Mouse (Mus musculus) Patski (cell line): ENCODE results near the gene Ang. TPM values are rescaled to one million over a fixed set of nuclear protein-coding genes. Genes with fewer than 3 reads are reported as not detected.
"Not testable (repeated sequence)": the region's sequence is repeated elsewhere in the genome, so short reads cannot be mapped to it uniquely, and the experiment has no call there.

Source experiments
- ATAC-seq: fragments of 100-300 bp; one replicate; pipeline ENCODE4 v1.8.0; 2021
- CTCF ChIA-PET: fragments of 350-600 bp; sonication (Branson Sonifier 250); formaldehyde crosslinking; loops from one replicate; lab custom pipeline; 2022; ENCODE audit warnings: inconsistent platforms; lab: Charles Lee
- POLR2A ChIA-PET: fragments of 350-600 bp; sonication (Branson Sonifier 250); formaldehyde crosslinking; loops from one replicate; lab custom pipeline; 2022; ENCODE audit warnings: antibody characterized with exemption, inconsistent platforms; lab: Charles Lee
- DNase-seq: peaks from one replicate; pipeline ENCODE4 v3.0.0-alpha.2; 2011; ENCODE audit warnings: low read depth, low spot score
- H3K27me3 ChIP-seq: fragments of 371-371 bp; one replicate; pipeline ENCODE4 v1.5.1; 2021
- CTCF ChIP-seq: fragments of 100-300 bp; IDR thresholded peaks from one replicate; pipeline ENCODE4 v1.5.1; 2021
- in situ Hi-C: fragments of 300-500 bp; cut with MboI; formaldehyde crosslinking; loops from 3 replicates; pipeline ENCODE4 v1.11.1; 2018; ENCODE audit warnings: low pct_unique_long_range_greater_than_20kb, mixed read lengths
- polyA plus RNA-seq: library from polyadenylated mRNA; unstranded; gene quantifications from one replicate; pipeline ENCODE4 v1.2.3, GENCODE M21; 2021

The Ang gene
- polyA plus RNA-seq, 1 experiment from 2014 or later: 1.3 TPM

GRCm38 (mm10) chr14:51088970-51089673 is 1.8 kb upstream of the Ang start:
- no peaks in the 10 kb centered on the region for H3K27me3 ChIP-seq
- ChIA-PET POLR2A (interaction anchor here (0.9 kb wide), 1 partner anchor 282 kb away, joined by 3 read pairs; the partner anchor contains the start of genes Ccnb1ip1 and Parp2), CTCF (interaction anchor here (1.0 to 1.9 kb wide), 3 partner anchors 10 to 282 kb away, joined by 3 to 17 read pairs (median 4); partner anchors contain the start of genes Ccnb1ip1 and Parp2)
- ATAC-seq (peak; percentile 85), DNase-seq (peak; percentile 95)
- no peak for TF ChIP-seq CTCF
- in situ Hi-C loops: no loop called here

DNA sequence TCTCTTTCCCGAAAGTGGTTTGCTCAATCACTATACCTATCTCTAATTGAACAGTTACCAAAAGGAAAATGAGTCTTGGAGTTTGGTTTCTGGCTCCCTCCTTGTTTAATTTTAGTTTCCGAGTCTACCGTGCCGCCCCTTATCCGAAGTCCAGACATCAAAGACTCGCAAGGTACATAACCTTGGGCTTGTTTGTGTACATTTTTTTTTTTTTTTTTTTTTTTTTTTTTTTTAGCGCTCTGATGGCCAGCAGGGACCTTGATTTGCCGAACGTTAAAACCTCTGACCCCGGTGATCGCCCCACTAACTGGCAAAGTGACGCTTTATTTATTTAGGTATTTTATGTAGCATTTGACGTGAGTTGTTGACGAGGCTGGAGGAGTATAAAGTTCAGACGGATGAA is 1.3 kb upstream of the Ang start:
- ATAC-seq (no peak), DNase-seq (no peak)
- in situ Hi-C loops: no loop called here
- no peak for TF ChIP-seq CTCF
- H3K27me3 ChIP-seq: no peaks in the 10 kb centered on the region
- CTCF ChIA-PET: interaction anchor here (1.0 to 1.9 kb wide), 3 partner anchors 10 to 282 kb away, joined by 3 to 17 read pairs (median 4); partner anchors contain the start of genes Ccnb1ip1 and Parp2
- POLR2A ChIA-PET: interaction anchor here (0.9 kb wide), 1 partner anchor 282 kb away, joined by 3 read pairs; the partner anchor contains the start of genes Ccnb1ip1 and Parp2

- ATAC-seq: peak; percentile 23
- in situ Hi-C loops: no loop called here
- ChIA-PET CTCF (no interaction called here), POLR2A (interaction anchor here (0.7 kb wide), 1 partner anchor 28 kb away, joined by 3 read pairs; no protein-coding TSS in a partner anchor)
- DNase-seq: peak; percentile 48
- no peak for TF ChIP-seq CTCF
- H3K27me3 ChIP-seq: no peaks in the 10 kb centered on the region
Measured at GRCm38 (mm10) chr14:51090077-51090781, 721 bp upstream of the Ang start.

- in situ Hi-C loops: no loop called here
- TF ChIP-seq CTCF: no peak
- ChIA-PET POLR2A (no interaction called here), CTCF (no interaction called here)
- ATAC-seq: no peak
- DNase-seq: no peak
- no peaks in the 10 kb centered on the region for H3K27me3 ChIP-seq
Measured at GRCm38 (mm10) chr14:51092073-51092620, 1.2 kb downstream of the Ang start.

DNA sequence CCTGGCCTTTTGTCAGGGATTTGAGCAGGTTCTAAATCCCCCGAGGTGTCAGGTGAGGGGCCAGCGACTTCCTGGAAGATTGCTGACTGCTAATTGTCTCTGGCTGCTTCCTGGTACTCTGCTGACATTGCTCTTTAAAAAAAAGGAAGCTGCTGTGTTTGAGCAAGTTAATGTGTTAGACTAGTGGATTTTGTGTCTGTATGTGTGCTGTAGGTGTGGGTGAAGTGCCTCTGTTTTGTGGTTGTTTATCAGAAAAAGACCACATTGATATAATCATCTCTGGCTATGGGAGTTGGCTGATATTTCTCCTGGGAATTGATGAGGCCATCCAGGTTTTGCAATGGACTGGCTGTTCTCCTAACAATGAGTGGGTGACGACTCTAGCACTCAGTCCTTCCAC is 2.5 kb downstream of the Ang start:
- ChIA-PET CTCF (interaction anchor here (1.0 kb wide), 1 partner anchor 27 kb away, joined by 3 read pairs; no protein-coding TSS in a partner anchor), POLR2A (no interaction called here)
- no peak for ATAC-seq

GRCm38 (mm10) chr14:51094096-51094875 is 3.3 kb downstream of the Ang start:
- ChIA-PET POLR2A (no interaction called here), CTCF (interaction anchor here (1.0 kb wide), 1 partner anchor 27 kb away, joined by 3 read pairs; no protein-coding TSS in a partner anchor)
- no peak for TF ChIP-seq CTCF
- in situ Hi-C loops: no loop called here
- ATAC-seq (no peak), DNase-seq (no peak)
- no peaks in the 10 kb centered on the region for H3K27me3 ChIP-seq

More for the DNA sequence above, 2.5 kb downstream of the Ang start:
- TF ChIP-seq CTCF: no peak
- no peaks in the 10 kb centered on the region for H3K27me3 ChIP-seq
- DNase-seq: no peak
- in situ Hi-C loops: no loop called here

GRCm38 (mm10) chr14:51094921-51095320 is 4.0 kb downstream of the Ang start:
- ATAC-seq (no peak), DNase-seq (no peak)
- POLR2A ChIA-PET: no interaction called here
- CTCF ChIA-PET: interaction anchor here (1.0 kb wide), 1 partner anchor 30 kb away, joined by 3 read pairs; no protein-coding TSS in a partner anchor
- TF ChIP-seq CTCF: no peak
- in situ Hi-C loops: loop anchor here (5.0 kb wide), 1 partner anchor 677 kb away; the partner anchor contains the start of gene Ang4
- H3K27me3 ChIP-seq: no peaks in the 10 kb centered on the region

DNA sequence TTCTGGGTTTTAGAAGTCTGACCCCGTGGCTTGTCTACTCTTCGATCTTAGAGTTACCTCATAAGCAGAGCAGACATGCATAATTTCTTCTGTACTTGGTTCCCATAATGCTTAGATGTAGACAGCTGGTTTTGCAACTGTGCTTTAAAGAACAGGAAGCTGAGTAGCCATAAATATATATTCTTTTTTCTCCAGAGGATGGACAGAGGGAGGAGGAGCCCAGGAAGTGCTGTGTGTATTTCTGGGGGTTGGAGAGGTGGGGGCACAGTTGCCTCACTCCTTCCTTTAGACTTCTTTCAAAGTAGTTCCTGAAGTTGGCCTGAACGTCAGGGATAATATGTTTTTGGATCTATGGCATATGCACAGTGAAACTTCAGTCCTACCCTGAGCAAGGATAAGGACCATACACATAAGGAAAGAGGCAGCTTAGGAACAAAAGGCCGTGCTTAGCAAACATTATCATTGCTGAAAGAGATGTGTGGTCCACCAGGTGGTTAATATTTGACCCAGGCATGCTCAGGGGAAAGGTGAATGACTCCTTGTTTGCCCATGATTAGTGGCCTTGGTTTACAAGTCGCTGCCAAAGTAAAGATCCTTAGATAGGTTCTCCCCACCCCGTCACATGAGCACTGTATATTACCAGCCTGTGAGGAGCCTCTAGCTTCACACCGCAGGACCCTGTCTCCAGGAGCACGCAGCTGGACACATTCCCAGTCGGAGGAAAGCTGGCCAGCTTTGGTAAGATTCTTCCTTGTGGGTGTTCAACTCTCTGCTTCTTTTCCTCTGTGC is 5.0 kb downstream of the Ang start:
- POLR2A ChIA-PET: no interaction called here
- CTCF ChIA-PET: interaction anchor here (1.0 kb wide), 2 partner anchors 32 to 296 kb away, joined by 3 read pairs; no protein-coding TSS in a partner anchor
- H3K27me3 ChIP-seq: no peaks in the 10 kb centered on the region
- in situ Hi-C loops: loop anchor here (5.0 kb wide), 1 partner anchor 676 kb away; the partner anchor contains the start of gene Ang4
- ATAC-seq: no peak
- no peak for TF ChIP-seq CTCF
- no peak for DNase-seq

DNA sequence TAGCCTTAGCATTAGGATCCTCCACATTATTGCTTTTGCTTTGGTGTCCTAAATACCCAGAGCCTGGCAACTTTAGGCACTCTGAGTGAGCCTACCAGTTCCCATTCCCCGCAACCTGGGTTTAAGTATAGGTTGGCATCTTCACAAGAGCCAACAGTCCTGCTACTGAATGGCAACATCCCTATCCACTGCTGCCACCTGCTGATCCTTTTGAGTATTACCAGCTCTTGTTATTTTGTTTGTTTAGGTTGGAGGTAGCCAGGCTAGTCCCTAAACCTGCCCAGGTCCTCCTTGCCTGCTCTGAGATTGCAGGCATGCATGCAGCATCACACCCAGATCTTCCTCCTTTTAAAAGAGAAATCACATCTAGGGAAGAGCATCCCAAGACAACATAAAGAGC is 7.3 kb downstream of the Ang start:
- H3K27me3 ChIP-seq, DNase-seq, POLR2A ChIA-PET: not testable (repeated sequence)
- CTCF ChIA-PET: interaction anchor here (0.9 to 1.8 kb wide), 4 partner anchors 24 to 673 kb away, joined by 3 to 4 read pairs (median 4); no protein-coding TSS in a partner anchor
- ATAC-seq: peak; percentile 85
- in situ Hi-C loops: loop anchor here (5.0 kb wide), 1 partner anchor 674 kb away; the partner anchor contains the start of gene Ang4
